Mouse (Mus musculus): ENCODE measurements around the gene 6430548M08Rik.
A peak's percentile ranks its signal among the peaks of the same experiment; 100 is the strongest.

6430548M08Rik gene

DNA sequence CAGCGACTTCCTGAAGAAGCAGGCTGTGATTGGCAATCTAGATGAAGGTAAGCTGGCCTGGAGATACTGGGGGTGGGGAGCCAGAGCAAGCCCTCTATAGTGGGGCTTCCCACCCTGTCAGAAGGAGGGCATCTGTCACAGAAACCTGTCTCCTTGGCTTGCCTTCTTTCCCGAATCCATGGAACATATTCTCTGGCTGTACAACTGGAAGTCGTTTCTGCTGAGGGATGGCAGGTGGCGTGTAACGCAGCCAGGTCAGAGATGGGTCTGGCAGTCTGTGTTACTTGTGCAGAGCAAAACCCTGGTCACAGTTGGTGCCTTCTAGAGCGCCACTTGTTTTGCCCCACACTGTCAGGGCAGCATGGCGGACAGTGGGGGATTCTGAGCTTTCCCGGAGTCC is 46.4 kb downstream of the 6430548M08Rik start:
- no peaks in the 10 kb centered on the region for H3K36me3 ChIP-seq (ENCODE audit: insufficient read depth, low read length)
- peaks cover 6% of the 10 kb centered on the region for H3K9me3 ChIP-seq (ENCODE audit: low read length)
- peaks cover 27% of the 10 kb centered on the region for H3K4me1 ChIP-seq (replicated peaks; ENCODE audit: low read depth, low read length)
- TF ChIP-seq CTCF (conservative IDR thresholded peaks at IDR 0.05; ENCODE audit: low read length) (no peak), POU5F1 (IDR thresholded peaks at IDR 0.05; ENCODE audit: borderline replicate concordance, low read length) (no peak), NANOG (IDR thresholded peaks at IDR 0.05; ENCODE audit: borderline replicate concordance, low read length) (no peak)
- H3K27me3 ChIP-seq (ENCODE audit: insufficient read depth, low read length), result peaks cover 26% of the 10 kb centered on the region
- peak overlapping the region; percentile 24; the same call in 1 of the 2 replicates for H3K4me3 ChIP-seq (replicated peaks; ENCODE audit: low read length)

DNA sequence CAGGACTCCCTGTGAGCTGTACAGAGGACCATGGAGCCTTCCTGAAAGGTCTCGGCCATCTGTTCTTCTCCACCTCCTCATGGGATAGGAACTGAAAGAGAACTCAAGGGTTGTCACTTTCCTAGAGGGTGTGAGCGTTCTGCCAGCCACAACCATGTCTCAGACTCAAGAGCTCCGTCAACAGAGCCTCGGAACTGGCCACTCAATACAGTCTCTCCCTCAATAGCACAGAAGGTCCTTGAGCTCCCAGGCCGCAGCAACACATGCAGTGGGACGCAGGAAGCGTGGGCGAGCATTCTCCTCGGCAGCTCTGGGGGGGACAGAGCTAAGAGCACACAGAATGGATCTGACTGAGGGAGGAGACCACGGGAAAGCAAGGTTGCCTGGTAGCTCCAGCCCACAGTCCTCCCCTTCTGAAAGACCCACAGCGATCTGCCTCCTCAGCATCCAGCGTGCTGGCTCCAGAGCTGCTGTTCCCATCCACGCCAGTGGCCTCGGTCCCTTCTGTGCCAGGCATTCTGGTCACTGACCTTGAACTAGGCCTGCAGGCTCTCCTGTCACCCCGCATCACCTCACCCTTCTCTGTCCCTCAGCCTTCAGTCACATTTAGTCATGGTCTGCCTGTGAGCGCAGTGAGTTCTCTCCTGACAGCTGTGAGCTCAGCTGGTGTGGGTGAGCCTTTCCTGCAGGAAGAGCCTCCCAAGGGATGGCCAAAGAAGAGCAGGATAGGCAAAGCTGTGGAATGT is 47.9 kb downstream of the 6430548M08Rik start:
- no peak for TF ChIP-seq POU5F1 (IDR thresholded peaks at IDR 0.05; ENCODE audit: borderline replicate concordance, low read length)
- TF ChIP-seq CTCF (conservative IDR thresholded peaks at IDR 0.05; ENCODE audit: low read length), result no peak
- TF ChIP-seq NANOG (IDR thresholded peaks at IDR 0.05; ENCODE audit: borderline replicate concordance, low read length), result no peak
- Histone ChIP-seq H3K27me3 (ENCODE audit: insufficient read depth, low read length) (peaks cover 33% of the 10 kb centered on the region), H3K36me3 (ENCODE audit: insufficient read depth, low read length) (no peaks in the 10 kb centered on the region), H3K9me3 (ENCODE audit: low read length) (peaks cover 6% of the 10 kb centered on the region), H3K4me1 (replicated peaks; ENCODE audit: low read depth, low read length) (peaks cover 19% of the 10 kb centered on the region), H3K4me3 (replicated peaks; ENCODE audit: low read length) (no peak overlapping the region)

DNA sequence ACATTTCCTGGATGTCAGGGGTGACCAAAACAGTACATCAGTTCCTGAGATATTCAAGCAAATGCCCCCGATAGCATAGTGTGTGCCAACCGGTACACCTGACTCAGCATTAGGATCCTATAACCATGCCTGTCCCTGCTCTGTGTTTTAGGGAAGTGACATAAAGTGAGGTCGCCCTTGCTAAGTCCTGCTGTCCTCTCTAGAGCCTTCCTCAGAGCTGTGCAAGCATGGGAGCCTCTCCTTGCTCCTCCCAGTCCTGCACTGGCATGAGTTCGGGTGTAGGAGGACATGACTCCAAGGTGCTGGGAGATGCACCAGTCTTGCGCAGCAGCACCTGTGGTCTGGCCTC is 48.4 kb downstream of the 6430548M08Rik start:
- no peaks in the 10 kb centered on the region for H3K36me3 ChIP-seq (ENCODE audit: insufficient read depth, low read length)
- peaks cover 37% of the 10 kb centered on the region for H3K27me3 ChIP-seq (ENCODE audit: insufficient read depth, low read length)
- TF ChIP-seq NANOG (IDR thresholded peaks at IDR 0.05; ENCODE audit: borderline replicate concordance, low read length) (no peak), POU5F1 (IDR thresholded peaks at IDR 0.05; ENCODE audit: borderline replicate concordance, low read length) (no peak), CTCF (conservative IDR thresholded peaks at IDR 0.05; ENCODE audit: low read length) (no peak)
- H3K9me3 ChIP-seq (ENCODE audit: low read length), result peaks cover 4% of the 10 kb centered on the region
- H3K4me3 ChIP-seq (replicated peaks; ENCODE audit: low read length), result no peak overlapping the region
- peaks cover 19% of the 10 kb centered on the region for H3K4me1 ChIP-seq (replicated peaks; ENCODE audit: low read depth, low read length)

DNA sequence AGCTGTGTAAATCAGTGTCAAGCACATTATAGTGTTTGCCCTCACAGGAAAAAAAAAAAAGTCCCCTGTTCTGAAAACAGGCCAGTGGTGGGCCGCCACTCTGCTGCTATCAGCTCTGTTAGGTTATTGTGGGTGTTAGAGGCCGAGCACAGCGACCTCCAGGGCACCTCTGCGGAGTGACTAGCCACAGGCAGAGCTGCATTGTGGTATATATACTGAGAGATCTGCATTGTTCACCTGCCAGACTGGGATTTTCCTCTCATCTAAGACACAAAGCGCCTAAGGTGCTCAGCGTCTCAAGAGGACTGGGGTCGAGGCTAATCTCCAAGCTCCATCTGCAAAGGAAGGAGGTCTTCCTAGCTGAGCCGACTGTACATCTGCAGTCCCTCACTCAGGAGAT is 49.4 kb downstream of the 6430548M08Rik start:
- H3K4me1 ChIP-seq (replicated peaks; ENCODE audit: low read depth, low read length), result peaks cover 25% of the 10 kb centered on the region
- H3K4me3 ChIP-seq (replicated peaks; ENCODE audit: low read length), result no peak overlapping the region
- H3K9me3 ChIP-seq (ENCODE audit: low read length), result no peaks in the 10 kb centered on the region
- no peak for TF ChIP-seq POU5F1 (IDR thresholded peaks at IDR 0.05; ENCODE audit: borderline replicate concordance, low read length)
- TF ChIP-seq CTCF (conservative IDR thresholded peaks at IDR 0.05; ENCODE audit: low read length), result no peak
- no peak for TF ChIP-seq NANOG (IDR thresholded peaks at IDR 0.05; ENCODE audit: borderline replicate concordance, low read length)
- no peaks in the 10 kb centered on the region for H3K36me3 ChIP-seq (ENCODE audit: insufficient read depth, low read length)
- peaks cover 41% of the 10 kb centered on the region for H3K27me3 ChIP-seq (ENCODE audit: insufficient read depth, low read length)

DNA sequence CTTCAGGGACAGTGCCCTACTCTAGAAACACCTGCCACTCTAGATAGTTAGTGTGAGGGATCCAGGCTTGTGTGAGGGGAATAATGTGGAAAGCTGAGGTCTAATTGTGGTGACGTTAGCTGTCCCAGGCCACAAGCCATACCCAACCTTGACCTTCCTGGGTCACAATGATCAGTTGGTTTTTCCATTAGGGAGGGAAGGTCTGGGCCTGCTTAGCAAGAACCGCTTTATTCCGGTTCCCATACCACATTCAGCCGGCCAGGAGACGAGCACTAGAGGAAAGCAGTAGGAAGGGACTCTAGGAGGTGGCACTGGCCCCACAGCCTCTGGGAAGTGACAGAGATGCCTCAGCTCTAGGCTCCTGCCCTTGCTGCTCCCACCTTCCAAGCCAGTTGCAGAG is 50.1 kb downstream of the 6430548M08Rik start:
- H3K27me3 ChIP-seq (ENCODE audit: insufficient read depth, low read length), result peaks cover 42% of the 10 kb centered on the region
- no peak for TF ChIP-seq POU5F1 (IDR thresholded peaks at IDR 0.05; ENCODE audit: borderline replicate concordance, low read length)
- no peak for TF ChIP-seq CTCF (conservative IDR thresholded peaks at IDR 0.05; ENCODE audit: low read length)
- no peak for TF ChIP-seq NANOG (IDR thresholded peaks at IDR 0.05; ENCODE audit: borderline replicate concordance, low read length)
- no peak overlapping the region for H3K4me3 ChIP-seq (replicated peaks; ENCODE audit: low read length)
- no peaks in the 10 kb centered on the region for H3K36me3 ChIP-seq (ENCODE audit: insufficient read depth, low read length)
- H3K4me1 ChIP-seq (replicated peaks; ENCODE audit: low read depth, low read length), result peaks cover 25% of the 10 kb centered on the region
- no peaks in the 10 kb centered on the region for H3K9me3 ChIP-seq (ENCODE audit: low read length)

DNA sequence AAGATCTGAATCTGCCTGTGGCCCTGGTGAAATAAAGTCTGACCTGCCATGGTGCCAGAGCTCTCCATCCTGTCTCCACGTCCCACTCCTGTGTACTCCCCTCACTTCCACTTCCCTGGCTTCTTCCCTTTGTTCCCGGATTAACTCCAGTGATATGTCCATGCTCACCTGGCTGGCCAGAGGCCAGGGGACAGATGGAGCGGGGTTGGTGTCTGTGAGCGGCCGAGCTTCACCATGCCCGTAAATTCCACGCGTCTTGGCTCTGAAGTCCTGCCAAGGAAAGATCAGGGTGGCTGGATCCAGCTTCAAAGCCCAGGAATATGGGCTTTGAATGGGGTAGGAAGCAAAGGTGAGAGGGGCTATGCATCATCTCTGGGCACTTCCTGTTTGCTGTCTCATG is 53.2 kb downstream of the 6430548M08Rik start:
- Histone ChIP-seq H3K9me3 (ENCODE audit: low read length) (no peaks in the 10 kb centered on the region), H3K36me3 (ENCODE audit: insufficient read depth, low read length) (no peaks in the 10 kb centered on the region), H3K4me3 (replicated peaks; ENCODE audit: low read length) (no peak overlapping the region), H3K27me3 (ENCODE audit: insufficient read depth, low read length) (peaks cover 25% of the 10 kb centered on the region), H3K4me1 (replicated peaks; ENCODE audit: low read depth, low read length) (peaks cover 25% of the 10 kb centered on the region)
- TF ChIP-seq CTCF (conservative IDR thresholded peaks at IDR 0.05; ENCODE audit: low read length) (no peak), POU5F1 (IDR thresholded peaks at IDR 0.05; ENCODE audit: borderline replicate concordance, low read length) (no peak), NANOG (IDR thresholded peaks at IDR 0.05; ENCODE audit: borderline replicate concordance, low read length) (no peak)

DNA sequence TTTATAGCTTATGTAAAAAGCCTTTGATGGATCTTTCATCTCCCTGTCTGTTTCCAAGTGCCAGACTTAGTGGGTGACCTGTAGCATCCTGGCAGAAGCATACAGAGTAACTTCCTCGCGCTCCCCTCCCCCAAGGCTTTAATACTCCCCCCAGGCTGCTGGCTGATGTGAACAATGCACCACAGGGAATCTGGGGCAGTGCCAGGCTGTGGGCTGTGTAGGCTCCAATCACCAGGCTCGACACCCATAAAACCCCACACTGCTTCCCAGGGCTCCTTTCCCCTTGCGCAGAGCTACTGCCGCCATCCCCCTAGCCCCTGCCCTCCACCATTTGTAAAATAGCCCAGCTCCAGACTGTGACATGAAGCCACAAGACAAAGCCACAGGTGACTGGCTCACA is 53.9 kb downstream of the 6430548M08Rik start:
- TF ChIP-seq CTCF (conservative IDR thresholded peaks at IDR 0.05; ENCODE audit: low read length), result no peak
- no peak for TF ChIP-seq NANOG (IDR thresholded peaks at IDR 0.05; ENCODE audit: borderline replicate concordance, low read length)
- no peak for TF ChIP-seq POU5F1 (IDR thresholded peaks at IDR 0.05; ENCODE audit: borderline replicate concordance, low read length)
- H3K4me3 ChIP-seq (replicated peaks; ENCODE audit: low read length), result no peak overlapping the region

DNA sequence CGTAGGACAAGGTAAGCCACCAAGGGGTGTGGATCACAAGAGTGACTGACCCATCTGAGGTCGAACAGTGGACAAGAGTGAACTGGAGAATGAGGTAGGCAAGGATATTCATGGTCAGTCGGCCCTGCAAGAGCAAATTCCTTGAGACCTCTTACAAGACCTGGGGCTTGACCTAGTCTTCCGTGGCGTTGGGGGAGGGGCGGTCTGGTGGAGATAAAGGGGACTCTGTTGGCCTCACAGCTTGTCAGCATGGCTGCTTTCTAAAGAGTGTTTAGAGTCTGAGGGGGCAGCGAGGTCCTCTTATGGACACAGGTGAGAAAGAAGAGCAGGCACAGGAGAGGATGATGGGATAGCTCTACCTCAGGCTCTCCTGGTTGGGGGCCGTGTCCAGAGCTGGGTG is 55.2 kb downstream of the 6430548M08Rik start:
- TF ChIP-seq NANOG (IDR thresholded peaks at IDR 0.05; ENCODE audit: borderline replicate concordance, low read length) (no peak), POU5F1 (IDR thresholded peaks at IDR 0.05; ENCODE audit: borderline replicate concordance, low read length) (no peak), CTCF (conservative IDR thresholded peaks at IDR 0.05; ENCODE audit: low read length) (no peak)
- H3K9me3 ChIP-seq (ENCODE audit: low read length), result no peaks in the 10 kb centered on the region
- H3K27me3 ChIP-seq (ENCODE audit: insufficient read depth, low read length), result peaks cover 24% of the 10 kb centered on the region

More for the DNA sequence above, 53.9 kb downstream of the 6430548M08Rik start:
- H3K27me3 ChIP-seq (ENCODE audit: insufficient read depth, low read length), result peaks cover 21% of the 10 kb centered on the region
- H3K9me3 ChIP-seq (ENCODE audit: low read length), result no peaks in the 10 kb centered on the region
- H3K4me1 ChIP-seq (replicated peaks; ENCODE audit: low read depth, low read length), result peaks cover 24% of the 10 kb centered on the region
- H3K36me3 ChIP-seq (ENCODE audit: insufficient read depth, low read length), result no peaks in the 10 kb centered on the region

DNA sequence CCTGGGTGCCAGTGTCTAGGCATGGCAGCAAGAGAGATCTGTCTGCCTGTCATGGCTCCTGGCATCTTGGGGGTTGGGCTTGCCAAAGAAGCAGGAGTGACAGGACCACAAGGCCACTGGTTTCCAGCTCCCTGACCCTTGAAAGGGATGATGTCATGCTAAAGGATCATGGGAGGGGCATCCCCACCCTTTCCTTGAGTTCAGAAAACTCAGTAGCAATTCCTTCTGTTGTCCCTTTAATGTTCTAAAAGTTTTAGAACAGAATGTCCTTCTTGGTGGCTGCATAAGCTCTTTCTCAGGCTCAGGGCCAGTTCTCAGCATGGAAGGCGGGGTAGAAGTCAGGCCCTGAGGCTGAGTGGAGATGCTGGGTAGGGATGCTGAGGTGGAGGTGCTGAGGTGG is 59.2 kb downstream of the 6430548M08Rik start:
- Histone ChIP-seq H3K4me3 (replicated peaks; ENCODE audit: low read length) (no peak overlapping the region), H3K9me3 (ENCODE audit: low read length) (no peaks in the 10 kb centered on the region), H3K36me3 (ENCODE audit: insufficient read depth, low read length) (no peaks in the 10 kb centered on the region), H3K27me3 (ENCODE audit: insufficient read depth, low read length) (peaks cover 14% of the 10 kb centered on the region; the same call in 1 of the 2 replicates), H3K4me1 (replicated peaks; ENCODE audit: low read depth, low read length) (peaks cover 31% of the 10 kb centered on the region)
- TF ChIP-seq CTCF (conservative IDR thresholded peaks at IDR 0.05; ENCODE audit: low read length) (no peak), POU5F1 (IDR thresholded peaks at IDR 0.05; ENCODE audit: borderline replicate concordance, low read length) (no peak), NANOG (IDR thresholded peaks at IDR 0.05; ENCODE audit: borderline replicate concordance, low read length) (no peak)

More for the DNA sequence above, 55.2 kb downstream of the 6430548M08Rik start:
- H3K36me3 ChIP-seq (ENCODE audit: insufficient read depth, low read length), result no peaks in the 10 kb centered on the region
- H3K4me1 ChIP-seq (replicated peaks; ENCODE audit: low read depth, low read length), result peaks cover 11% of the 10 kb centered on the region
- no peak overlapping the region for H3K4me3 ChIP-seq (replicated peaks; ENCODE audit: low read length)

All from E14TG2a.4 (cell line).